Mouse (Mus musculus) cerebellum, adult 2 months (tissue): ENCODE results near the gene Ccdc34. TPM values are rescaled to one million over a fixed set of nuclear protein-coding genes. Genes with fewer than 3 reads are reported as not detected.
A peak's percentile ranks its signal among the peaks of the same experiment; 100 is the strongest.

ENCODE experiments used
- DNase-seq, 2 experiments: peaks; one replicate each; pipeline ENCODE4 v3.0.0; 2021
- H3K27ac ChIP-seq: fragments of 200-500 bp; 2 replicates; pipeline ENCODE4 v1.5.1; 2012; ENCODE audit warnings: low read length, control low read depth, inconsistent platforms; ENCODE audit not compliant: insufficient read depth
- H3K27me3 ChIP-seq: fragments of 200-500 bp; 2 replicates; pipeline ENCODE4 v1.6.1; 2012; ENCODE audit warnings: inconsistent platforms, mild to moderate bottlenecking, low read length, moderate library complexity; ENCODE audit not compliant: control insufficient read depth, insufficient read depth
- H3K4me1 ChIP-seq: fragments of 200-500 bp; 2 replicates; pipeline ENCODE4 v1.6.1; 2011; ENCODE audit warnings: low read length; ENCODE audit not compliant: control insufficient read depth, insufficient read depth
- H3K4me3 ChIP-seq: fragments of 200-500 bp; replicated peaks from 2 replicates; pipeline ENCODE3; 2011; ENCODE audit warnings: mild to moderate bottlenecking, low read depth, low read length, control low read depth; ENCODE audit not compliant: insufficient read depth
- CTCF ChIP-seq: fragments of 200-500 bp; IDR thresholded peaks from 2 replicates; pipeline ENCODE4 v1.5.1; 2011; ENCODE audit warnings: low read depth, mild to moderate bottlenecking, control low read depth, low read length, moderate library complexity, borderline replicate concordance; ENCODE audit not compliant: insufficient read depth
- POLR2A ChIP-seq: fragments of 200-500 bp; IDR thresholded peaks from 2 replicates; pipeline ENCODE4 v1.6.1; 2011; ENCODE audit warnings: low read length, control low read depth, borderline replicate concordance; ENCODE audit not compliant: insufficient read depth
- WGBS: fragments of 180-500 bp; shearing (Covaris S2); methylation state at CpG from one replicate; pipeline ENCODE4 v1.1.7; 2018; 5-methylcytosine and 5-hydroxymethylcytosine counted together
- polyA plus RNA-seq: library from polyadenylated mRNA; depleted of rRNA; stranded (reverse); fragments of >200 nt; gene quantifications from 2 replicates; pipeline ENCODE4 v1.2.3, GENCODE M21; 2012; rRNA removed

The Ccdc34 gene
- 10.8 and 12.0 TPM in 2 replicates for polyA plus RNA-seq

GRCm38 (mm10) chr2:110017616-110018505 is at the start of gene Ccdc34:
Gene Ccdc34 (plus strand): TSS chr2:110017817.
- H3K27ac ChIP-seq: no peak within 1 kb of the TSS; the same call in 1 of the 2 replicates
- peak; percentile 90 to 91 for DNase-seq
- TF ChIP-seq CTCF: no peak
- peak; percentile 43; the same call in 1 of the 2 replicates for TF ChIP-seq POLR2A
- H3K4me3 ChIP-seq: peak within 1 kb of the TSS; percentile 98
- H3K27me3 ChIP-seq: no peaks in the 10 kb centered on the region
- WGBS: under 1% methylated on average over 55 of the region's 55 CpGs
- no peaks in the 10 kb centered on the region for H3K4me1 ChIP-seq

GRCm38 (mm10) chr2:109969381-109969780 is 48.2 kb upstream of the Ccdc34 start:
- H3K27ac ChIP-seq: no peak overlapping the region
- no peak for TF ChIP-seq POLR2A
- TF ChIP-seq CTCF: no peak
- H3K4me3 ChIP-seq: no peak overlapping the region
- H3K4me1 ChIP-seq: peaks cover 3% of the 10 kb centered on the region
- WGBS: 69% methylated on average over 3 of the region's 3 CpGs
- no peaks in the 10 kb centered on the region for H3K27me3 ChIP-seq
- DNase-seq: no peak

GRCm38 (mm10) chr2:109969926-109970532 is 47.6 kb upstream of the Ccdc34 start:
- H3K27ac ChIP-seq: no peak overlapping the region
- no peaks in the 10 kb centered on the region for H3K27me3 ChIP-seq
- H3K4me3 ChIP-seq: no peak overlapping the region
- DNase-seq: no peak
- WGBS: 71% methylated on average over 10 of the region's 10 CpGs
- TF ChIP-seq POLR2A: no peak
- no peak for TF ChIP-seq CTCF
- H3K4me1 ChIP-seq: peaks cover 3% of the 10 kb centered on the region

- H3K27ac ChIP-seq: no peak overlapping the region
- peaks cover 5% of the 10 kb centered on the region for H3K4me1 ChIP-seq
- no peak overlapping the region for H3K4me3 ChIP-seq
- no peak for DNase-seq
- TF ChIP-seq POLR2A (no peak), CTCF (no peak)
- H3K27me3 ChIP-seq: no peaks in the 10 kb centered on the region
- 60% methylated on average over 8 of the region's 8 CpGs for WGBS
Measured at GRCm38 (mm10) chr2:109970744-109971410, 46.7 kb upstream of the Ccdc34 start.

GRCm38 (mm10) chr2:109972310-109972709 is 45.3 kb upstream of the Ccdc34 start:
- DNase-seq: no peak
- H3K4me1 ChIP-seq: peaks cover 5% of the 10 kb centered on the region
- no peak for TF ChIP-seq CTCF
- TF ChIP-seq POLR2A: no peak
- no peak overlapping the region for H3K4me3 ChIP-seq
- H3K27ac ChIP-seq: no peak overlapping the region
- H3K27me3 ChIP-seq: no peaks in the 10 kb centered on the region
- WGBS: 99% methylated on average over 2 of the region's 2 CpGs

GRCm38 (mm10) chr2:109972922-109973321 is 44.7 kb upstream of the Ccdc34 start:
- no peaks in the 10 kb centered on the region for H3K27me3 ChIP-seq
- no peak for TF ChIP-seq POLR2A
- no peak for TF ChIP-seq CTCF
- 41% methylated on average over 7 of the region's 7 CpGs for WGBS
- no peak overlapping the region for H3K4me3 ChIP-seq
- H3K27ac ChIP-seq: no peak overlapping the region
- no peak for DNase-seq
- H3K4me1 ChIP-seq: peaks cover 5% of the 10 kb centered on the region

GRCm38 (mm10) chr2:109974807-109975206 is 42.8 kb upstream of the Ccdc34 start:
- Histone ChIP-seq H3K27ac (no peak overlapping the region), H3K4me1 (peaks cover 5% of the 10 kb centered on the region), H3K4me3 (no peak overlapping the region), H3K27me3 (no peaks in the 10 kb centered on the region)
- DNase-seq: no peak
- no peak for TF ChIP-seq POLR2A
- no peak for TF ChIP-seq CTCF
- WGBS: 76% methylated on average over 7 of the region's 7 CpGs
